Mouse (Mus musculus) midbrain, embryonic 13.5 days (tissue): ENCODE data around the gene Arhgap30. TPM values are rescaled to one million over a fixed set of nuclear protein-coding genes. Genes with fewer than 3 reads are reported as not detected.
A peak's percentile ranks its signal among the peaks of the same experiment; 100 is the strongest.

Experiments
- ATAC-seq: fragments of 200-750 bp; cut with Nextera tagmentation; 2 replicates; pipeline ENCODE4 v1.8.0; 2017; ENCODE audit warnings: mild to moderate bottlenecking, moderate TSS enrichment, moderate library complexity
- H3K27ac ChIP-seq: fragments of 300-500 bp; sonication (generic); 2 replicates; pipeline ENCODE4 v1.5.1; 2015; ENCODE audit warnings: inconsistent platforms, mild to moderate bottlenecking, moderate library complexity
- H3K27me3 ChIP-seq: fragments of 300-500 bp; sonication (generic); 2 replicates; pipeline ENCODE4 v1.6.1; 2015; ENCODE audit warnings: mild to moderate bottlenecking, inconsistent platforms
- H3K36me3 ChIP-seq: fragments of 300-500 bp; sonication (generic); 2 replicates; pipeline ENCODE4 v1.6.1; 2015; ENCODE audit warnings: mild to moderate bottlenecking, inconsistent platforms
- H3K4me1 ChIP-seq: fragments of 300-500 bp; sonication (generic); replicated peaks from 2 replicates; pipeline ENCODE4 v1.6.1; 2015; ENCODE audit warnings: inconsistent platforms
- H3K4me2 ChIP-seq: fragments of 300-500 bp; sonication (generic); replicated peaks from 2 replicates; pipeline ENCODE4 v1.6.1; 2015; ENCODE audit warnings: moderate library complexity, mild to moderate bottlenecking, inconsistent platforms
- H3K4me3 ChIP-seq: fragments of 300-500 bp; sonication (generic); replicated peaks from 2 replicates; pipeline ENCODE4 v1.5.1; 2015; ENCODE audit warnings: mild to moderate bottlenecking, inconsistent platforms
- H3K9ac ChIP-seq: fragments of 300-500 bp; sonication (generic); replicated peaks from 2 replicates; pipeline ENCODE4 v1.6.1; 2015; ENCODE audit warnings: mild to moderate bottlenecking, inconsistent platforms
- H3K9me3 ChIP-seq: fragments of 300-500 bp; sonication (generic); 2 replicates; pipeline ENCODE4 v1.6.1; 2016; ENCODE audit warnings: mild to moderate bottlenecking, inconsistent platforms
- WGBS: fragments of 180-500 bp; shearing (Covaris S2); methylation state at CpG from one replicate; pipeline ENCODE4 v1.1.7; 2015; 5-methylcytosine and 5-hydroxymethylcytosine counted together
- polyA plus RNA-seq: library from polyadenylated mRNA; unstranded; fragments of >200 nt; fragmentation: Nextera tagmentation; extraction: Ambion mirVana; gene quantifications from 2 replicates; pipeline ENCODE4 v1.2.1, GENCODE M21; 2015

Gene Arhgap30
- polyA plus RNA-seq, 1 experiment from 2014 or later: 0.63 TPM

- H3K36me3 ChIP-seq: no peaks in the 10 kb centered on the region
- WGBS: 7% methylated on average over 18 of the region's 18 CpGs
- peak overlapping the region; percentile 30 for H3K4me3 ChIP-seq
- no peaks in the 10 kb centered on the region for H3K9me3 ChIP-seq
- peak overlapping the region; percentile 47 for H3K4me2 ChIP-seq
- ATAC-seq: no peak
- 0 out of 2 replicates have a peak overlapping the region, but pooled peaks have one; percentile 30 for H3K9ac ChIP-seq
- peaks cover 61% of the 10 kb centered on the region for H3K27me3 ChIP-seq
- H3K4me1 ChIP-seq: peaks cover 19% of the 10 kb centered on the region
- H3K27ac ChIP-seq: no peak overlapping the region
These were observed 49.4 kb downstream of the Arhgap30 start for GRCm38 (mm10) chr1:171438014-171438670.

- H3K27ac ChIP-seq: no peak overlapping the region
- no peak for ATAC-seq
- no peak overlapping the region for H3K4me2 ChIP-seq
- no peaks in the 10 kb centered on the region for H3K36me3 ChIP-seq
- peaks cover 5% of the 10 kb centered on the region; the same call in 1 of the 2 replicates for H3K9me3 ChIP-seq
- peaks cover 61% of the 10 kb centered on the region for H3K27me3 ChIP-seq
- no peak overlapping the region for H3K9ac ChIP-seq
- no peak overlapping the region for H3K4me3 ChIP-seq
- peaks cover 19% of the 10 kb centered on the region for H3K4me1 ChIP-seq
- WGBS: 55% methylated on average over 8 of the region's 8 CpGs
These were observed 50.3 kb downstream of the Arhgap30 start for GRCm38 (mm10) chr1:171439072-171439471.

GRCm38 (mm10) chr1:171440025-171440725 lies 51.4 kb downstream of the Arhgap30 start:
- no peak overlapping the region for H3K4me3 ChIP-seq
- no peaks in the 10 kb centered on the region for H3K36me3 ChIP-seq
- no peak overlapping the region for H3K4me2 ChIP-seq
- no peak overlapping the region for H3K9ac ChIP-seq
- H3K27ac ChIP-seq: peak overlapping the region; percentile 19; the same call in 1 of the 2 replicates
- H3K27me3 ChIP-seq: peaks cover 60% of the 10 kb centered on the region
- WGBS: 61% methylated on average over 9 of the region's 9 CpGs
- H3K4me1 ChIP-seq: peaks cover 19% of the 10 kb centered on the region
- peaks cover 6% of the 10 kb centered on the region; the same call in 1 of the 2 replicates for H3K9me3 ChIP-seq
- no peak for ATAC-seq

- H3K36me3 ChIP-seq: no peaks in the 10 kb centered on the region
- WGBS: 66% methylated on average over 7 of the region's 7 CpGs
- ATAC-seq: no peak
- H3K9me3 ChIP-seq: peaks cover 6% of the 10 kb centered on the region; the same call in 1 of the 2 replicates
- H3K4me1 ChIP-seq: peaks cover 19% of the 10 kb centered on the region
- no peak overlapping the region for H3K4me2 ChIP-seq
- peaks cover 45% of the 10 kb centered on the region for H3K27me3 ChIP-seq
- no peak overlapping the region for H3K9ac ChIP-seq
- H3K4me3 ChIP-seq: no peak overlapping the region
- H3K27ac ChIP-seq: no peak overlapping the region
These were observed 53.0 kb downstream of the Arhgap30 start for GRCm38 (mm10) chr1:171441466-171442412.

GRCm38 (mm10) chr1:171442413-171442760 lies 53.6 kb downstream of the Arhgap30 start:
- H3K4me2 ChIP-seq: no peak overlapping the region
- H3K27ac ChIP-seq: no peak overlapping the region
- H3K27me3 ChIP-seq: peaks cover 39% of the 10 kb centered on the region
- no peaks in the 10 kb centered on the region for H3K36me3 ChIP-seq
- H3K9me3 ChIP-seq: peaks cover 6% of the 10 kb centered on the region; the same call in 1 of the 2 replicates
- 56% methylated on average over 8 of the region's 8 CpGs for WGBS
- H3K4me3 ChIP-seq: no peak overlapping the region
- H3K9ac ChIP-seq: no peak overlapping the region
- peaks cover 15% of the 10 kb centered on the region for H3K4me1 ChIP-seq
- ATAC-seq: no peak

DNA sequence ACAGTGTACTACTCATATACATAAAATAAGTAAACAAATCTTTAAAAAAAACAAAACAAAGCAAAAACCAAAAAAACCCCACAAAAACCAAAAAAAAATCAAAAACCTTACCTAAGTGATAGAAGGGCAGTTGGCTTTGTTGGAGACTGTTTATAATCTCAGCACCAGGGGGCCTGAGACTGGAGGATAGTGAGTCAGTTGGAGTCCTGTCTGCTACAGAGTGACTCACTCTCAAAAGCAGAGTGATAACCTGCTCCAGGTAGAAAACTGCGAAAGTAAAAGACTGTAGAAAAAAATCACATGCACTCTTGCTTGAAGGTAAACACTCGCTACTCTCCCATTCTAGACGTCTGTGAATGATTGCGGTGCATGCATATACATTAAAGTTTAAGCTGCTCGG lies 56.3 kb downstream of the Arhgap30 start:
- Histone ChIP-seq H3K36me3 (no peaks in the 10 kb centered on the region), H3K4me2 (no peak overlapping the region), H3K4me3 (no peak overlapping the region), H3K4me1 (0 out of 2 replicates have a peak, but pooled peaks cover under 1% of the 10 kb centered on the region), H3K9me3 (peaks cover 6% of the 10 kb centered on the region; the same call in 1 of the 2 replicates), H3K27me3 (peaks cover 12% of the 10 kb centered on the region), H3K9ac (no peak overlapping the region), H3K27ac (no peak overlapping the region)
- WGBS: 89% methylated on average over 5 of the region's 5 CpGs
- no peak for ATAC-seq

- Histone ChIP-seq H3K27me3 (no peaks in the 10 kb centered on the region), H3K9me3 (peaks cover 6% of the 10 kb centered on the region; the same call in 1 of the 2 replicates), H3K9ac (no peak overlapping the region), H3K4me2 (no peak overlapping the region), H3K4me3 (no peak overlapping the region), H3K36me3 (no peaks in the 10 kb centered on the region), H3K27ac (no peak overlapping the region), H3K4me1 (no peaks in the 10 kb centered on the region)
- no peak for ATAC-seq
- 83% methylated on average over 7 of the region's 7 CpGs for WGBS
These were observed 58.1 kb downstream of the Arhgap30 start for GRCm38 (mm10) chr1:171446854-171447253.

DNA sequence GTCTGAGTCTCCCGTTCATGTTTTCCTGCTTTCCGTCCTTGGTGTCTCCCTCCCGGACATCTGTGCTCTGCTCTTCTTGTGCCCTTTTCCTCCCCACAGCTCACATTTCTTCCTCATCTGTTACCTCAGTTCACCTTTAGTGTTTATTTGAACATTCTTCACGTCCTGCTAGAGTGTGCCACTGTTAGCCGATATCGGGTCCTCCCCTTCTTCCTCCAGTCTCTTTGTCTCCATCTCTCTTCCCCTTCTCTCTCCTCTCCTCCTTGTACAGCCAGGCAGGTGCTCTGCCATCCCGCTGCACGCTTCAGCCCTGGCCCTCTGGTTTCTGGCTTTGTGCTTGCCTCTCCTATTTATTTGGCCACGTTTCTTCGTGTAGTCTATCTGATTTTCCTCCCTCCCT lies 58.9 kb downstream of the Arhgap30 start:
- WGBS: 84% methylated on average over 10 of the region's 10 CpGs
- ATAC-seq: no peak
- Histone ChIP-seq H3K27ac (no peak overlapping the region), H3K9me3 (peaks cover 6% of the 10 kb centered on the region; the same call in 1 of the 2 replicates), H3K9ac (no peak overlapping the region), H3K4me2 (no peak overlapping the region), H3K4me1 (no peaks in the 10 kb centered on the region), H3K27me3 (no peaks in the 10 kb centered on the region), H3K36me3 (no peaks in the 10 kb centered on the region), H3K4me3 (no peak overlapping the region)

DNA sequence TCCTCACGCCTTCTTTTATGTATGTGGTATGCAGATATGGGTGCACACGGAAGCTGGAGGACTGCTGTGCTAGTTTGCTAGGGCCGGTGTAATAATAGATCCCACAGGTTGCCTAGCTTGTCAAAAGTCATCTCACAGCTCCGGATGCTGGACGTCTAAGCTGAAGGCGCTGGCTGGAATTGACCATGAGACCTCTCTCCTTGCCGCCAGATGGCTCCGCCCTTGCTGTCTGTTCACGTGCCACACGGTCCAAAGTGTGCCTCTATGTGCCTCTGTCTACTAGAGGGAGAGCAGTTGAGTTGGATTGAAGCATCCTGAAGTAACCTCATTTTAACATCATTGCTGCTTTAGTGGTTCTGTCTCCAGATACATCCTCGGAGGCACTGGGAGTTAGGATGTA lies 61.3 kb downstream of the Arhgap30 start:
- no peaks in the 10 kb centered on the region for H3K36me3 ChIP-seq
- no peaks in the 10 kb centered on the region for H3K9me3 ChIP-seq
- no peak overlapping the region for H3K27ac ChIP-seq
- no peak for ATAC-seq
- no peaks in the 10 kb centered on the region for H3K27me3 ChIP-seq
- H3K9ac ChIP-seq: no peak overlapping the region
- H3K4me2 ChIP-seq: no peak overlapping the region
- no peaks in the 10 kb centered on the region for H3K4me1 ChIP-seq
- H3K4me3 ChIP-seq: no peak overlapping the region
- 86% methylated on average over 11 of the region's 11 CpGs for WGBS

DNA sequence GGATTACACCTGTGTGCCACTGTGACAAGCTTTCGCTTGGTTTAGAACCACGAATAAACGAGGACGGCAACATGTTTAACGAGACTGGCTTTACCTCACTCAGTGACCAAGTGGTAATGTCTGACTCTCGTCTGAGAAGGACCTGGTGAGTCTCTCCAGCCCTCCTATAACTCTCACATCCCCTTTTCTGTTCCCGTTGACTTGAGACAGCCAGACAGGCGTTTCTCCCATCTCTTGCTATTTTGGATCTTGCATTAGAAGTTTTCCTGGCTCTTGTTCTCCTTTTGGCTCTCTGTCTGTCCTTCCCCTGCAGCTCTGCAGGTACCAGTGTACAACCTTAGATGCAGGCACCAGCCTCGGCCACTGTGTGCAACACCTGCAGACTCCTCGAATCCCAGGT lies 62.2 kb downstream of the Arhgap30 start:
- 90% methylated on average over 10 of the region's 10 CpGs for WGBS
- Histone ChIP-seq H3K4me3 (no peak overlapping the region), H3K9ac (no peak overlapping the region), H3K27me3 (no peaks in the 10 kb centered on the region), H3K4me2 (no peak overlapping the region), H3K27ac (no peak overlapping the region), H3K4me1 (no peaks in the 10 kb centered on the region), H3K9me3 (no peaks in the 10 kb centered on the region), H3K36me3 (no peaks in the 10 kb centered on the region)
- ATAC-seq: no peak

DNA sequence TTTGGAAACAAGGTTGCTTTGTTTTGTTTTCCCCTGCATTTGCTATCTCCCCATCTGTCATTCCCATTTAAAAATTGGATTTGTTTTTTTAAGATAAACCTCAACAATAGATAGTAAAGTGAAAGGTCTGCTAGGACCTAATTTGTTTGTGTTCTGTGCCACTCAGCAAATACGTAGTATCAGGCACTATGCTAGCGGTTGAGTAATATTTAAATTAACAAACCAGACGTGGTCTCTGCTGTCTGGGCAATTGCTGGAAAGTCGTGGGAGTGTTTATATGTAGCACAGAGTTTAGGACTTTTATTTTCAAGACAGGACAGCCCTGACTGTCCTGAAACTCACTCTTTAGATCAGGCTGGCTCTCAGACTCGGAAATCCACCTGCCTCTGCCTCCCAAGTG lies 63.8 kb downstream of the Arhgap30 start:
- Histone ChIP-seq H3K9ac (no peak overlapping the region), H3K27me3 (no peaks in the 10 kb centered on the region), H3K4me1 (no peaks in the 10 kb centered on the region), H3K9me3 (no peaks in the 10 kb centered on the region), H3K36me3 (no peaks in the 10 kb centered on the region), H3K27ac (no peak overlapping the region), H3K4me2 (no peak overlapping the region), H3K4me3 (no peak overlapping the region)
- ATAC-seq: no peak
- 81% methylated on average over 5 of the region's 5 CpGs for WGBS

GRCm38 (mm10) chr1:171452923-171453322 lies 64.2 kb downstream of the Arhgap30 start:
- H3K27me3 ChIP-seq: no peaks in the 10 kb centered on the region
- ATAC-seq: no peak

More at GRCm38 (mm10) chr1:171452923-171453322, 64.2 kb downstream of the Arhgap30 start:
- Histone ChIP-seq H3K9ac (no peak overlapping the region), H3K9me3 (no peaks in the 10 kb centered on the region), H3K4me3 (no peak overlapping the region), H3K36me3 (no peaks in the 10 kb centered on the region), H3K27ac (no peak overlapping the region), H3K4me1 (no peaks in the 10 kb centered on the region), H3K4me2 (no peak overlapping the region)
- 90% methylated on average over 5 of the region's 5 CpGs for WGBS
